Mouse (Mus musculus): ENCODE results near the gene Wbp1. TPM values are rescaled to one million over a fixed set of nuclear protein-coding genes. Genes with fewer than 3 reads are reported as not detected.

Wbp1 gene
- 10 to 100 TPM; 70.7 to 97.0 TPM for polyA plus RNA-seq (2017; shearing (Covaris generic))

GRCm38 (mm10) chr6:83120930-83121862 is at the start of gene Wbp1:
TSS of gene Wbp1 (minus strand) at chr6:83121559.

GRCm38 (mm10) chr6:83165607-83166242 is 44.4 kb upstream of the Wbp1 start, which contains the start of gene Dctn1:
TSS of gene Dctn1 (plus strand) at chr6:83165920.

GRCm38 (mm10) chr6:83156259-83156684 is 34.9 kb upstream of the Wbp1 start, which contains the start of the genes Wdr54 and 1700003E16Rik:
TSS of gene Wdr54 (minus strand) at chr6:83156397.
TSS of gene 1700003E16Rik (plus strand) at chr6:83156404.

GRCm38 (mm10) chr6:83134951-83135513 is 13.7 kb upstream of the Wbp1 start, which contains the start of gene Rtkn:
TSS of gene Rtkn (plus strand) at chr6:83135463.

GRCm38 (mm10) chr6:83125331-83125730 is 4.0 kb upstream of the Wbp1 start, which contains the start of gene Ino80b:
TSS of gene Ino80b (minus strand) at chr6:83125431.

GRCm38 (mm10) chr6:83115011-83115671 is 6.2 kb downstream of the Wbp1 start, which contains the start of gene Mogs:
TSS of gene Mogs (plus strand) at chr6:83115496.

GRCm38 (mm10) chr6:83108762-83109668 is 12.3 kb downstream of the Wbp1 start, which contains the start of gene Mrpl53:
TSS of gene Mrpl53 (plus strand) at chr6:83109040.

GRCm38 (mm10) chr6:83101316-83101687 is 20.1 kb downstream of the Wbp1 start, which contains the start of the genes Ccdc142 and Gm42688:
TSS of gene Ccdc142 (plus strand) at chr6:83101601.
TSS of gene Gm42688 (plus strand) at chr6:83101617.

GRCm38 (mm10) chr6:83086121-83087035 is 35.0 kb downstream of the Wbp1 start, which contains the start of gene Lbx2:
TSS of gene Lbx2 (plus strand) at chr6:83086367.

GRCm38 (mm10) chr6:83077630-83078323 is 43.6 kb downstream of the Wbp1 start, which contains the start of gene Pcgf1:
TSS of gene Pcgf1 (plus strand) at chr6:83077869.

GRCm38 (mm10) chr6:83070247-83070310 is 51.3 kb downstream of the Wbp1 start, which contains the start of gene Tlx2:
TSS of gene Tlx2 (minus strand) at chr6:83070293.

Other genes with a start within 250 kb of the Wbp1 start
- 10 to 100 TPM in 1 of 2 experiments, 1 to 10 TPM in 1; 7.1 to 20.7 TPM for gene Sema4f, start 181.8 kb downstream of the Wbp1 start, polyA plus RNA-seq (2017; shearing (Covaris generic))
- 1 to 10 TPM in 1 of 2 experiments, under 1 TPM in 1; 0.43 to 1.6 TPM for gene M1ap, start 174.7 kb downstream of the Wbp1 start, polyA plus RNA-seq (2017; shearing (Covaris generic))
- 10 to 100 TPM; 36.1 to 52.2 TPM for gene Dok1, start 88.1 kb downstream of the Wbp1 start, polyA plus RNA-seq (2017; shearing (Covaris generic))
- 1 to 10 TPM in 1 of 2 experiments, under 1 TPM in 1; 0.45 to 1.5 TPM for gene Loxl3, start 87.4 kb downstream of the Wbp1 start, polyA plus RNA-seq (2017; shearing (Covaris generic))
- gene Aup1, start 67.0 kb downstream of the Wbp1 start, polyA plus RNA-seq (2017; shearing (Covaris generic)), result 100 to 1,000 TPM; 515 to 545 TPM
- gene Htra2, start 66.3 kb downstream of the Wbp1 start, polyA plus RNA-seq (2017; shearing (Covaris generic)), result 10 to 100 TPM; 65.2 to 79.9 TPM
- gene Dqx1, start 63.7 kb downstream of the Wbp1 start, polyA plus RNA-seq (2017; shearing (Covaris generic)), result 1 to 10 TPM; 4.0 to 5.2 TPM
- 1 to 10 TPM in 1 of 2 experiments, not detected in 1; 1.1 TPM for gene Tlx2, start 51.3 kb downstream of the Wbp1 start, polyA plus RNA-seq (2017; shearing (Covaris generic))
- gene Pcgf1, start 43.7 kb downstream of the Wbp1 start, polyA plus RNA-seq (2017; shearing (Covaris generic)), result 10 to 100 TPM; 43.3 to 49.9 TPM
- gene Lbx2, start 35.2 kb downstream of the Wbp1 start, polyA plus RNA-seq (2017; shearing (Covaris generic)), result under 1 TPM in 1 of 2 experiments, not detected in 1; 0.71 TPM
- 10 to 100 TPM in 1 of 2 experiments, 1 to 10 TPM in 1; 6.6 to 25.0 TPM for gene Ccdc142, start 20.0 kb downstream of the Wbp1 start, polyA plus RNA-seq (2017; shearing (Covaris generic))
- 10 to 100 TPM; 12.7 to 25.2 TPM for gene Gm42688, start 19.9 kb downstream of the Wbp1 start, polyA plus RNA-seq (2017; shearing (Covaris generic))
- gene Mrpl53, start 12.5 kb downstream of the Wbp1 start, polyA plus RNA-seq (2017; shearing (Covaris generic)), result 10 to 100 TPM; 52.5 to 67.4 TPM
- 100 to 1,000 TPM; 137 to 144 TPM for gene Mogs, start 6.1 kb downstream of the Wbp1 start, polyA plus RNA-seq (2017; shearing (Covaris generic))
- gene Ino80b, start 3.9 kb upstream of the Wbp1 start, polyA plus RNA-seq (2017; shearing (Covaris generic)), result 10 to 100 TPM; 44.9 to 52.2 TPM
- gene Rtkn, start 13.9 kb upstream of the Wbp1 start, polyA plus RNA-seq (2017; shearing (Covaris generic)), result 1 to 10 TPM in 1 of 2 experiments, under 1 TPM in 1; 0.61 to 1.1 TPM
- under 1 TPM in 1 of 2 experiments, not detected in 1; 0.35 TPM for gene Wdr54, start 34.8 kb upstream of the Wbp1 start, polyA plus RNA-seq (2017; shearing (Covaris generic))
- gene 1700003E16Rik, start 34.8 kb upstream of the Wbp1 start, polyA plus RNA-seq (2017; shearing (Covaris generic)), result not detected
- 100 to 1,000 TPM in 1 of 2 experiments, 10 to 100 TPM in 1; 65.2 to 105 TPM for gene Dctn1, start 44.4 kb upstream of the Wbp1 start, polyA plus RNA-seq (2017; shearing (Covaris generic))
- gene Slc4a5, start 98.3 kb upstream of the Wbp1 start, polyA plus RNA-seq (2017; shearing (Covaris generic)), result under 1 TPM; 0.48 to 0.61 TPM
- 10 to 100 TPM; 69.7 to 82.9 TPM for gene Mthfd2, start 204.3 kb upstream of the Wbp1 start, polyA plus RNA-seq (2017; shearing (Covaris generic))
- gene Mob1a, start 204.5 kb upstream of the Wbp1 start, polyA plus RNA-seq (2017; shearing (Covaris generic)), result 100 to 1,000 TPM; 157 to 178 TPM
- gene Bola3, start 227.6 kb upstream of the Wbp1 start, polyA plus RNA-seq (2017; shearing (Covaris generic)), result 10 to 100 TPM; 82.3 to 99.4 TPM

Data from inflammation-experienced regulatory T-cells (primary cell).